In the genomic region with DNA sequence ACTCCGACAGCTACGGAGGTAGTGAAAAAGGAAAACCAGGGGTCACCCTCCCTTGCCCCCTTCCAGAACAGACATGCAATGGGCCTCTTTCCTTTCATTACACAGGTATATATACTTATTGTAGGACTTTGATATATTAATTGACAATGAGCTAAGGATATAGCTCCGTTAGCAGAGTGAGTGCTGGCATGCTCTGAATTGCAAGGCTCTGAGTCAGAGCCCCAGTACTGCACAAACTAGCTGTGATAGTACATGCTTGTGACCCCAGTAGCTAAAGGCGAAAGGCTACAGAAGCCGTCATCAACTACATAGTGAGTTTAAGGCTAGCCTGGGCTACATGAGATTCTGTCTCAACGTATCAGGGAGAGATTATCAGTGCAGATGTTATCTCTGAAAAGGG, we compare ENCODE assay signal across 22 mouse cellular contexts. TPM values are rescaled to one million over a fixed set of nuclear protein-coding genes. Genes with fewer than 3 reads are reported as not detected.
"Had no signal": no experiment of that assay in that cellular context is flagged by ENCODE, and none has a peak within 500 bp of the region (broad histone marks: within the 10 kb centered on the region; RNA-seq: fewer than 3 reads in every experiment).

No protein-coding gene starts in this region.

- H3K36me3 ChIP-seq: limb, embryonic 13.5 days; midbrain, embryonic 12.5 days; stomach, embryonic 15.5 days had no signal

- H3K27ac ChIP-seq: limb, embryonic 13.5 days; liver, embryonic 14.5 days; midbrain, embryonic 12.5 days; stomach, embryonic 15.5 days had no signal

- H3K4me3 ChIP-seq: limb, embryonic 13.5 days; midbrain, embryonic 12.5 days; stomach, embryonic 15.5 days had no signal

- H3K4me2 ChIP-seq: limb, embryonic 13.5 days; midbrain, embryonic 12.5 days had no signal

- H3K9ac ChIP-seq: limb, embryonic 13.5 days; liver, embryonic 14.5 days; midbrain, embryonic 12.5 days; stomach, embryonic 15.5 days had no signal

- H3K9me3 ChIP-seq: limb, embryonic 13.5 days; midbrain, embryonic 12.5 days; stomach, embryonic 15.5 days had no signal

- DNase-seq: left cerebral cortex, postnatal 4 days; lung, adult 18-20 months; right cerebral cortex, postnatal 14 days; thymus, adult 2 months; thymus, postnatal 25 days had no signal

- ATAC-seq: midbrain, embryonic 16.5 days had no signal

RNA-seq across cellular contexts. Expression of gene Rem1, which starts 3.2 kb away (rescaled TPM):
- total RNA-seq: megakaryocyte-erythroid progenitor cell, adult 5-6 weeks had no signal
- polyA plus RNA-seq: midbrain, embryonic 12.5 days; neural tube, embryonic 14.5 days had no signal

RNA-seq across cellular contexts. Expression of gene Defb25, which starts 7.1 kb away (rescaled TPM):
- total RNA-seq: layer of hippocampus, adult 8-10 months; layer of hippocampus, postnatal 14 days; left cerebral cortex, adult 18-20 months; left cerebral cortex, postnatal 10 days; left cerebral cortex, postnatal 4 days; liver, adult 2 months; megakaryocyte-erythroid progenitor cell, adult 5-6 weeks had no signal
- polyA plus RNA-seq: liver, adult 2 months; liver, embryonic 14.5 days; midbrain, embryonic 12.5 days; midbrain, embryonic 16.5 days; neural tube, embryonic 14.5 days; testis, adult 2 months had no signal

RNA-seq across cellular contexts. Expression of gene Defb36, which starts 25.8 kb away (rescaled TPM):
- total RNA-seq: layer of hippocampus, adult 8-10 months; layer of hippocampus, postnatal 14 days; left cerebral cortex, adult 18-20 months; left cerebral cortex, postnatal 10 days; left cerebral cortex, postnatal 4 days; liver, adult 2 months; megakaryocyte-erythroid progenitor cell, adult 5-6 weeks had no signal
- polyA plus RNA-seq: large intestine, adult 2 months; limb, embryonic 13.5 days; liver, adult 2 months; liver, embryonic 14.5 days; lung, embryonic 16.5 days; midbrain, embryonic 12.5 days; midbrain, embryonic 16.5 days; neural tube, embryonic 14.5 days; spleen, adult 2 months; stomach, embryonic 15.5 days; thymus, adult 2 months; urinary bladder, adult 2 months had no signal

RNA-seq across cellular contexts. Expression of gene Defb45, which starts 30.7 kb away (rescaled TPM):
- total RNA-seq: layer of hippocampus, adult 8-10 months; layer of hippocampus, postnatal 14 days; left cerebral cortex, adult 18-20 months; left cerebral cortex, postnatal 10 days; left cerebral cortex, postnatal 4 days; liver, adult 2 months; megakaryocyte-erythroid progenitor cell, adult 5-6 weeks had no signal
- polyA plus RNA-seq: large intestine, adult 2 months; limb, embryonic 13.5 days; liver, adult 2 months; liver, embryonic 14.5 days; lung, embryonic 16.5 days; midbrain, embryonic 12.5 days; midbrain, embryonic 16.5 days; neural tube, embryonic 14.5 days; spleen, adult 2 months; stomach, embryonic 15.5 days; thymus, adult 2 months had no signal
